ENCODE assay signal across 8 mouse cellular contexts in the genomic region with DNA sequence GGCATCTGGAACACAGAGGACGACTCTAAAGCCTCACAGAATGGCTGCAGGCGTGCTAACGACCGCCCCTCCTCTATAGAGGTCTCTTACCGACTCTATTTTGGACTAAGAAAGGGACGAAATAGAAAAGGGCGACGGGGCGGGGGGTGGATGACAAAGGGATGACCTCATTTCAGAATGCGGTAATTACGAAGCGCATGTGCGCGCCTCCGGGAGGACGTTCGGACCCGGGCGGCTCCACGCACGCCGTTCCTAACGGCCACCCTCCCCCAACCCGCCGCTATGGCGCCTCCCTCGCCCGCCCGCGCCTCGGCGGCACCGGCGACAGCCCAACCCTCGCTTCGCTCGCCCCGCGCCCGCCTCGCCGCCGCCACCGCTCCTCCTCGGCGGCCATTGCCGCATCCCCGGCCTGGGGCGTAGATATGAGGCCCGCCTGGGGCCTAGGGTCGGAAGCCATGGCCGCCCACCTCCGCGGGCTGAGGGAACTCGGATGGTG. TPM values are rescaled to one million over a fixed set of nuclear protein-coding genes. Genes with fewer than 3 reads are reported as not detected.
A peak's percentile ranks its signal among the peaks of the same experiment; 100 is the strongest.
DNase-seq lines count a peak whose midpoint lies in the region; ATAC-seq and TF ChIP-seq lines count a peak whose summit lies in the region.

No protein-coding gene starts in this region.

- DNase-seq in spleen, adult 2 months (ENCODE audit: low read depth in 1 of 2, low spot score in 2 of 2): peak in 1 of 2 experiments; percentile 43
- DNase-seq in spleen, adult 12 weeks (ENCODE audit: low spot score): no peak
- peak; percentile 85 to 88 for DNase-seq in cerebellum, postnatal 10 days
- peak; percentile 35 to 74 for DNase-seq in frontal cortex, adult 2 months (ENCODE audit: extremely low spot score in 1 of 2, low spot score in 1 of 2)
- DNase-seq in left cerebral cortex, postnatal 10 days (ENCODE audit: extremely low spot score in 1 of 2, low spot score in 2 of 2): peak; percentile 36 to 85
- DNase-seq in right cerebral cortex, postnatal 4 days: peak; percentile 69

- H3K79me2 ChIP-seq in macrophage (ENCODE audit: inconsistent target): peaks cover 16% of the 10 kb centered on the region

- TF ChIP-seq CTCF in spleen, adult 2 months (IDR thresholded peaks at IDR 0.05; ENCODE audit: extremely low read depth, insufficient read depth, insufficient read length, insufficient replicate concordance): no peak

- H3K36me3 ChIP-seq in spleen, adult 2 months (ENCODE audit: control insufficient read depth, insufficient read depth, low read length): peaks cover 14% of the 10 kb centered on the region
- peaks cover 15% of the 10 kb centered on the region; the same call in 1 of the 2 replicates for H3K36me3 ChIP-seq in macrophage (ENCODE audit: inconsistent target)

- peak overlapping the region; percentile 77 for H3K4me3 ChIP-seq in spleen, adult 2 months (ENCODE audit: extremely low read depth, insufficient read depth, insufficient read length)
- peak overlapping the region; percentile 57 for H3K4me3 ChIP-seq in macrophage (ENCODE audit: inconsistent target)

- H3K27ac ChIP-seq in spleen, adult 2 months (ENCODE audit: insufficient read depth, low read length): peak overlapping the region; percentile 93
- H3K27ac ChIP-seq in macrophage: 0 out of 2 replicates have a peak overlapping the region, but pooled peaks have one; percentile 13

- ATAC-seq in inflammation-experienced regulatory T-cells, adult 6 months: peak; percentile 29

- peaks cover 10% of the 10 kb centered on the region; the same call in 1 of the 2 replicates for H3K4me1 ChIP-seq in spleen, adult 2 months (ENCODE audit: control insufficient read depth, insufficient read depth, insufficient read length)

- intact Hi-C loops in left cerebral cortex, postnatal 10 days (cut with DNase I): loop anchor here (5.0 kb wide), 1 partner anchor 147 kb away; a partner anchor contains a TSS

- no peaks in the 10 kb centered on the region for H3K27me3 ChIP-seq in spleen, adult 2 months (ENCODE audit: control insufficient read depth, insufficient read depth, low read length)

- under 1% methylated on average over 55 of the region's 55 CpGs for WGBS in spleen, adult 2 months
- WGBS in macrophage (ENCODE audit: missing documents): under 1% methylated on average over 52 of the region's 55 CpGs

- TF ChIP-seq POLR2A in spleen, adult 2 months (IDR thresholded peaks at IDR 0.05; ENCODE audit: low read depth, low read length): no peak

RNA-seq across cellular contexts. Expression of a gene that starts 6.8 kb away (rescaled TPM):
- 38.9 and 40.7 TPM in 2 replicates for polyA plus RNA-seq in spleen, adult 2 months (2012; rRNA removed)
- polyA plus RNA-seq in frontal cortex, adult 2 months (2012; rRNA removed): 470 and 567 TPM in 2 replicates
- 100 to 1,000 TPM; 173 to 271 (median 181) TPM for polyA plus RNA-seq in inflammation-experienced regulatory T-cells, adult 6 months (2017; shearing (Covaris generic))
- total RNA-seq in left cerebral cortex, postnatal 10 days (2021): 1,000 to 10,000 TPM; 1,010 to 1,036 TPM
- total RNA-seq in macrophage (2018; cell fraction: chromatin; rRNA removed): 100 to 1,000 TPM in 8 of 26 experiments, 10 to 100 TPM in 18; 32.1 to 205 (median 72.0) TPM
- 100 to 1,000 TPM; 196 to 384 (median 264) TPM for total RNA-seq in macrophage (2018; cell fraction: cytosol; rRNA removed)
- 100 to 1,000 TPM in 24 of 26 experiments, 10 to 100 TPM in 2; 70.2 to 285 (median 139) TPM for total RNA-seq in macrophage (2018; cell fraction: nucleus; rRNA removed)
- polyA plus RNA-seq in macrophage (2018): 118 to 318 TPM (median 290 TPM) in 3 replicates

RNA-seq across cellular contexts. Expression of a gene that starts 13.3 kb away (rescaled TPM):
- not detected in 2 replicates for polyA plus RNA-seq in spleen, adult 2 months (2012; rRNA removed)
- not detected in 2 replicates for polyA plus RNA-seq in frontal cortex, adult 2 months (2012; rRNA removed)
- 1 to 10 TPM in 1 of 3 experiments, not detected in 2; 1.1 TPM for polyA plus RNA-seq in inflammation-experienced regulatory T-cells, adult 6 months (2017; shearing (Covaris generic))
- not detected for total RNA-seq in left cerebral cortex, postnatal 10 days (2021)
- total RNA-seq in macrophage (2018; cell fraction: chromatin; rRNA removed): not detected
- total RNA-seq in macrophage (2018; cell fraction: cytosol; rRNA removed): not detected
- not detected for total RNA-seq in macrophage (2018; cell fraction: nucleus; rRNA removed)
- not detected in 3 replicates for polyA plus RNA-seq in macrophage (2018)

RNA-seq across cellular contexts. Expression of a gene that starts 42.0 kb away (rescaled TPM):
- polyA plus RNA-seq in spleen, adult 2 months (2012; rRNA removed): 11.4 and 11.9 TPM in 2 replicates
- 22.9 and 25.6 TPM in 2 replicates for polyA plus RNA-seq in frontal cortex, adult 2 months (2012; rRNA removed)
- polyA plus RNA-seq in inflammation-experienced regulatory T-cells, adult 6 months (2017; shearing (Covaris generic)): 10 to 100 TPM; 24.8 to 34.0 (median 33.4) TPM
- total RNA-seq in left cerebral cortex, postnatal 10 days (2021): 10 to 100 TPM; 34.6 to 35.9 TPM
- total RNA-seq in macrophage (2018; cell fraction: chromatin; rRNA removed): 100 to 1,000 TPM in 2 of 26 experiments, 10 to 100 TPM in 24; 58.6 to 114 (median 80.3) TPM
- total RNA-seq in macrophage (2018; cell fraction: cytosol; rRNA removed): 10 to 100 TPM; 13.3 to 23.3 (median 17.3) TPM
- 10 to 100 TPM; 38.9 to 88.2 (median 61.7) TPM for total RNA-seq in macrophage (2018; cell fraction: nucleus; rRNA removed)
- polyA plus RNA-seq in macrophage (2018): 20.2 to 22.2 TPM (median 20.6 TPM) in 3 replicates
